Mouse (Mus musculus) stomach, embryonic 15.5 days (tissue): Measurements from ENCODE around the gene Cntnap2. TPM values are rescaled to one million over a fixed set of nuclear protein-coding genes. Genes with fewer than 3 reads are reported as not detected.
"Not testable (repeated sequence)": the region's sequence is repeated elsewhere in the genome, so short reads cannot be mapped to it uniquely, and the experiment has no call there.

ENCODE experiments used
- ATAC-seq: fragments of 200-750 bp; cut with Nextera tagmentation; 2 replicates; pipeline ENCODE4 v1.8.0; 2017; ENCODE audit warnings: low read depth, moderate number of reproducible peaks, moderate TSS enrichment; ENCODE audit not compliant: insufficient read depth, low FRiP score
- H3K27ac ChIP-seq: fragments of 300-500 bp; sonication (generic); 2 replicates; pipeline ENCODE4 v1.5.1; 2015; ENCODE audit warnings: mild to moderate bottlenecking, inconsistent platforms
- H3K27me3 ChIP-seq: fragments of 300-500 bp; sonication (generic); replicated peaks from 2 replicates; pipeline ENCODE4 v1.6.1; 2015; ENCODE audit warnings: inconsistent platforms
- H3K36me3 ChIP-seq: fragments of 300-500 bp; sonication (generic); 2 replicates; pipeline ENCODE4 v1.6.1; 2015; ENCODE audit warnings: inconsistent platforms
- H3K4me1 ChIP-seq: fragments of 300-500 bp; sonication (generic); 2 replicates; pipeline ENCODE4 v1.6.1; 2015; ENCODE audit warnings: inconsistent platforms
- H3K4me2 ChIP-seq: fragments of 300-500 bp; sonication (generic); 2 replicates; pipeline ENCODE4 v1.6.1; 2015; ENCODE audit warnings: mild to moderate bottlenecking, inconsistent platforms
- H3K4me3 ChIP-seq: fragments of 300-500 bp; sonication (generic); replicated peaks from 2 replicates; pipeline ENCODE4 v1.5.1; 2015; ENCODE audit warnings: inconsistent platforms
- H3K9ac ChIP-seq: fragments of 300-500 bp; sonication (generic); 2 replicates; pipeline ENCODE4 v1.6.1; 2015; ENCODE audit warnings: inconsistent platforms
- H3K9me3 ChIP-seq: fragments of 300-500 bp; sonication (generic); 2 replicates; pipeline ENCODE4 v1.6.1; 2016; ENCODE audit warnings: inconsistent platforms
- WGBS: fragments of 180-500 bp; shearing (Covaris S2); methylation state at CpG from one replicate; pipeline ENCODE4 v1.1.7; 2015; 5-methylcytosine and 5-hydroxymethylcytosine counted together
- polyA plus RNA-seq: library from polyadenylated mRNA; unstranded; fragments of >200 nt; fragmentation: Nextera tagmentation; extraction: Ambion mirVana; gene quantifications from 2 replicates; pipeline ENCODE4 v1.2.1, GENCODE M21; 2015

Cntnap2 gene
- polyA plus RNA-seq, 1 experiment from 2014 or later: 1.7 TPM

DNA sequence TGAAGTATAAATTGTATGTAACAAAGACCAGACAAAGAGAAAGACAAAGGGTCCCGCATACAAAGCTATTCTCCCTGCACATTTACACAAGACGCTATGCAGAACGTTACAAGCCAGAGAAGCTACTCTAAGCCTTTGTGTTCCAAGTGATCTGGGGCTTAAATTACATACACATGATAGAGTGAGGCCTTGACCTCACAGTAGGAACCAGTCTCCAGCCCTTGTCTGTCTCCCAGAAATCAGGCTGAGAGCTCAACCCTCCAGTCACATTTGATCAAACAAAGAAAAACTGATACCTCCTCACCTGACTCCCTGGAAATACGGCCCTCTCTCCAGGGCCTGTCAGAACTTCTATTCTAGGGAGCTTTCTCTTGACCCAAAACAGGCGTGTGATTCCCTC is 2122.2 kb downstream of the Cntnap2 start:
- not testable (repeated sequence) for H3K27me3 ChIP-seq, H3K9me3 ChIP-seq, ATAC-seq, H3K4me3 ChIP-seq, H3K9ac ChIP-seq, H3K36me3 ChIP-seq, H3K27ac ChIP-seq, H3K4me1 ChIP-seq, H3K4me2 ChIP-seq
- 52% methylated on average over 5 of the region's 5 CpGs for WGBS

DNA sequence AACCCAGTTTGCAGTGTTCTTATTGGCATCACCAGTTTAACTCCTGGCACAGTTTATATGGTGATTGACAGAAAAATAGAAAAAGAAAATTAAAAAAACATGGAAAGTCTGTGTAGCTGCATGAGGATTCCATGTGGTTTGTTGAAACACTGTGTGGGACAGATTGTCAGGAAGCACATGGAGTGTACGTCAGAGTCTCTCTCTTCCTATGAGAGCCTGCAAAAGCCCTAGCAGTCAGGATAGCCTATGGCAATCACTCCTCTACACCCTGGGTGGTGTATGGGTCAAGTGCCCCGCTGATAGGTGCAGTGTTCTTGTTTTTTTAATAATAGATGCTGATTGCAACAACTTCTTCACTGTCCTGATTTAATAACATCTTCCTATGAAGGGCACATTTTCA is 2123.1 kb downstream of the Cntnap2 start:
- Histone ChIP-seq H3K4me3 (no peak overlapping the region), H3K27me3 (no peaks in the 10 kb centered on the region), H3K4me1 (no peaks in the 10 kb centered on the region), H3K36me3 (no peaks in the 10 kb centered on the region), H3K4me2 (no peak overlapping the region), H3K9me3 (no peaks in the 10 kb centered on the region), H3K27ac (no peak overlapping the region), H3K9ac (no peak overlapping the region)
- no peak for ATAC-seq
- 79% methylated on average over 2 of the region's 2 CpGs for WGBS

GRCm38 (mm10) chr6:47182756-47183155 is 2123.6 kb downstream of the Cntnap2 start:
- H3K4me3 ChIP-seq: no peak overlapping the region
- no peak overlapping the region for H3K4me2 ChIP-seq
- H3K9me3 ChIP-seq: no peaks in the 10 kb centered on the region
- no peaks in the 10 kb centered on the region for H3K36me3 ChIP-seq
- no peak overlapping the region for H3K27ac ChIP-seq
- H3K9ac ChIP-seq: no peak overlapping the region
- no peaks in the 10 kb centered on the region for H3K27me3 ChIP-seq
- WGBS: 73% methylated on average over 1 of the region's 1 CpGs
- no peaks in the 10 kb centered on the region for H3K4me1 ChIP-seq
- no peak for ATAC-seq

- H3K9me3 ChIP-seq, H3K4me2 ChIP-seq, H3K4me1 ChIP-seq, ATAC-seq, H3K4me3 ChIP-seq, H3K27me3 ChIP-seq, H3K27ac ChIP-seq, H3K9ac ChIP-seq, H3K36me3 ChIP-seq: not testable (repeated sequence)
These were observed 2124.7 kb downstream of the Cntnap2 start for GRCm38 (mm10) chr6:47183850-47184249.

- H3K4me1 ChIP-seq: no peaks in the 10 kb centered on the region
- H3K4me3 ChIP-seq: no peak overlapping the region
- H3K9ac ChIP-seq: no peak overlapping the region
- no peak overlapping the region for H3K4me2 ChIP-seq
- H3K27ac ChIP-seq: no peak overlapping the region
- no peaks in the 10 kb centered on the region for H3K36me3 ChIP-seq
- H3K27me3 ChIP-seq: no peaks in the 10 kb centered on the region
- no peaks in the 10 kb centered on the region for H3K9me3 ChIP-seq
- ATAC-seq: no peak
- WGBS: 57% methylated on average over 7 of the region's 7 CpGs
These were observed 2129.0 kb downstream of the Cntnap2 start for GRCm38 (mm10) chr6:47188193-47188592.

DNA sequence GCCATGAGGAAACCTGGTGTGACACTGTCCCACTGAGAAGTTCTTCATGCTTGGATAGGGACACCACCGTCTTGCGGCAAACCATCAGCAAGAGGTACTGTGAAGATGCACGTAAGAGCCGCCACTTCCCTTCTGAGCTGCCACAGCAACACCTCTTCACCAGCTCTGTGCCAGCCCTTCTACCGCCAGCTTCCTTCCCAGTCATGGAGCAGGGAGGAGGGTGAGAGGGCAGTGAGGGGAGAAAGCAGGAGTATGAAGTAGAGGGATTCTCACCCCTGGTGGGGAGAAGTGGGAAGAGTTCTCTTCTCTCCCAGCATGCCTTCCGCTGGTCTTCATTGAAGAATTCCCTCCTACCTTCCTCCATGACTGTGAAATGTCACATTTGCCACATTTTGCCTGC is 2129.4 kb downstream of the Cntnap2 start:
- not testable (repeated sequence) for H3K27me3 ChIP-seq, H3K27ac ChIP-seq, H3K4me1 ChIP-seq, H3K36me3 ChIP-seq, H3K9ac ChIP-seq, H3K9me3 ChIP-seq, ATAC-seq, H3K4me3 ChIP-seq, H3K4me2 ChIP-seq
- 81% methylated on average over 6 of the region's 6 CpGs for WGBS

DNA sequence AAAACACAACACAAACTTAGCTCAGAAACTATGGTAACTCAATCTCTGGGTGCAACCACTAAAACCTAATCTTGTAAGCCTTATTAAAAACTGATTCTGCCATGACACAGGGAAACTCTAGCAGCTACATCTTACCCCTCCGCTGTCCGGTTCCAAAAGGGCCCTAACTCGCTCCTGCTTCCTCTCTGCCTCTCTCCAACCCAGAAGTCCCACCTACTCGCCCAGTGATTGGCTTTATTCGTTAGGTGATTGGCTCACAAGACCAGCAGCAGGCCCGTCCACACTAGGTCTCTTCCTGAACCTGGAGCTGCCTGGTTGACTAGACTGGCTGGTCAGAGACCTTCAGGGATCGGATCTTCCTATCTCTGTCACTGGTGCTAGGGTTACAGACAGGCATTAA is 2131.1 kb downstream of the Cntnap2 start:
- H3K9ac ChIP-seq: no peak overlapping the region
- WGBS: 77% methylated on average over 7 of the region's 7 CpGs
- no peak for ATAC-seq
- H3K4me2 ChIP-seq: no peak overlapping the region
- no peaks in the 10 kb centered on the region for H3K36me3 ChIP-seq
- H3K27ac ChIP-seq: no peak overlapping the region
- H3K4me1 ChIP-seq: no peaks in the 10 kb centered on the region
- no peaks in the 10 kb centered on the region for H3K27me3 ChIP-seq
- H3K4me3 ChIP-seq: no peak overlapping the region
- H3K9me3 ChIP-seq: no peaks in the 10 kb centered on the region

DNA sequence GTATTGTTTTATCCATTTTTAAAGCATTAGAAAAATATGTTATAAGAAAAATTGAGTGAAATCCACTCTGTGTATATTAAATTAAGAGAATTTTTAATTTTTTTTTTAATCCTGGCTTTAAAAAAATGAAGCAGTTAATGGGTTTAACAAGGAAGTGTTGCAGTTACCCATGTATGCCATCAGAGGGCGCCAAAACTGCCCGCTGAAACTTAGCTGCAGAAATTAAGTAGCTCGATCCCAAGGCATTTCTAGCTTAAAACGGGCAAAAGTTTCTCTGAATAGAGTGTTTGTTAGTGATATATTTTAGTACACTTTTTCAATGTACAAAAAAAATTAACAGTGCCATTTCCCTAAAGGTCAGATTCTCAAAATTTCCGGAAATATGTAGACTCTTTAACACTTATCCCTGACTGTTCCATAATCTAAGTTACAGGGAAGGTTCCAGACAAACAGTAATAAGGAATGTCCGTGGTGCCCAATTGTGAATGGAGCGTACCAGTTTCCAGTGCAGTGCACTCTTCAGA is 2132.2 kb downstream of the Cntnap2 start:
- Histone ChIP-seq H3K9me3 (no peaks in the 10 kb centered on the region), H3K27ac (no peak overlapping the region), H3K4me2 (peak overlapping the region; percentile 41; the same call in 1 of the 2 replicates), H3K27me3 (no peaks in the 10 kb centered on the region), H3K9ac (no peak overlapping the region), H3K36me3 (no peaks in the 10 kb centered on the region), H3K4me1 (no peaks in the 10 kb centered on the region), H3K4me3 (peak overlapping the region; percentile 14; the same call in 1 of the 2 replicates)
- no peak for ATAC-seq
- WGBS: 17% methylated on average over 7 of the region's 7 CpGs

DNA sequence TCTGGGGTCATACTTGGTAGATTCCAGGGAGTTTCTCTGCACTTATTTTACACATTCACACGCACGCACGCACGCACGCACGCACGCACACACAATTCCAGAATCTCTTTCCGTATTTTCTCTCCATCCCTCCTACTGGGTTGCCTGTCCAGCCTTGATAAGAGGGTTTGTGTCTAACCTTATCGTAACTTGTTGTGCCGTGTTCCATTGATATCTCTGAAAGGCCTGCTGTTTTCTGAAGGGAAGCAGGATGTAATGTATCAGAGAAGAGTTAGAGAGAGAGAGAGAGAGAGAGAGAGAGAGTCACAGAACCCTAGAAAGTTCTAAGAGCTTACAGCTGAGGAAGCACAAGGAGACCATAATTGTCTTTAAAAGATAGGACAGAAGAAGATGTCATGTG is 2132.8 kb downstream of the Cntnap2 start:
- H3K36me3 ChIP-seq: no peaks in the 10 kb centered on the region
- no peaks in the 10 kb centered on the region for H3K9me3 ChIP-seq
- no peaks in the 10 kb centered on the region for H3K4me1 ChIP-seq
- 75% methylated on average over 10 of the region's 10 CpGs for WGBS
- peak; percentile 47; the same call in 1 of the 2 replicates for ATAC-seq
- no peaks in the 10 kb centered on the region for H3K27me3 ChIP-seq
- no peak overlapping the region for H3K27ac ChIP-seq
- no peak overlapping the region for H3K9ac ChIP-seq
- peak overlapping the region; percentile 41; the same call in 1 of the 2 replicates for H3K4me2 ChIP-seq
- 0 out of 2 replicates have a peak overlapping the region, but pooled peaks have one; percentile 14 for H3K4me3 ChIP-seq

- no peak overlapping the region for H3K9ac ChIP-seq
- ATAC-seq: no peak
- WGBS: 74% methylated on average over 9 of the region's 9 CpGs
- no peaks in the 10 kb centered on the region for H3K27me3 ChIP-seq
- H3K36me3 ChIP-seq: no peaks in the 10 kb centered on the region
- H3K4me1 ChIP-seq: no peaks in the 10 kb centered on the region
- H3K27ac ChIP-seq: no peak overlapping the region
- H3K4me3 ChIP-seq: no peak overlapping the region
- no peak overlapping the region for H3K4me2 ChIP-seq
- no peaks in the 10 kb centered on the region for H3K9me3 ChIP-seq
These were observed 2133.3 kb downstream of the Cntnap2 start for GRCm38 (mm10) chr6:47192478-47192877.

- H3K27ac ChIP-seq: no peak overlapping the region
- no peak overlapping the region for H3K4me2 ChIP-seq
- no peaks in the 10 kb centered on the region for H3K27me3 ChIP-seq
- H3K9me3 ChIP-seq: no peaks in the 10 kb centered on the region
- H3K4me3 ChIP-seq: no peak overlapping the region
- ATAC-seq: no peak
- no peaks in the 10 kb centered on the region for H3K4me1 ChIP-seq
- no peaks in the 10 kb centered on the region for H3K36me3 ChIP-seq
- no peak overlapping the region for H3K9ac ChIP-seq
These were observed 2138.4 kb downstream of the Cntnap2 start for GRCm38 (mm10) chr6:47197570-47197969.

- Histone ChIP-seq H3K4me1 (no peaks in the 10 kb centered on the region), H3K9ac (no peak overlapping the region), H3K27me3 (no peaks in the 10 kb centered on the region), H3K4me3 (no peak overlapping the region), H3K4me2 (no peak overlapping the region), H3K36me3 (no peaks in the 10 kb centered on the region), H3K27ac (no peak overlapping the region), H3K9me3 (no peaks in the 10 kb centered on the region)
- ATAC-seq: no peak
These were observed 2141.5 kb downstream of the Cntnap2 start for GRCm38 (mm10) chr6:47200671-47201070.

- H3K4me3 ChIP-seq: no peak overlapping the region
- H3K9me3 ChIP-seq: no peaks in the 10 kb centered on the region
- no peaks in the 10 kb centered on the region for H3K27me3 ChIP-seq
- no peaks in the 10 kb centered on the region for H3K36me3 ChIP-seq
- no peak overlapping the region for H3K4me2 ChIP-seq
- 81% methylated on average over 1 of the region's 1 CpGs for WGBS
- no peak for ATAC-seq
- no peak overlapping the region for H3K27ac ChIP-seq
- no peaks in the 10 kb centered on the region for H3K4me1 ChIP-seq
- H3K9ac ChIP-seq: no peak overlapping the region
These were observed 2148.9 kb downstream of the Cntnap2 start for GRCm38 (mm10) chr6:47208031-47208430.
